Mouse (Mus musculus) hindbrain, embryonic 14.5 days (tissue): Measurements from ENCODE around the gene Glb1l. TPM values are rescaled to one million over a fixed set of nuclear protein-coding genes. Genes with fewer than 3 reads are reported as not detected.

ENCODE experiments used
- ATAC-seq: fragments of 200-750 bp; cut with Nextera tagmentation; 2 replicates; pipeline ENCODE4 v1.8.0; 2017; ENCODE audit warnings: moderate number of reproducible peaks, mild to moderate bottlenecking, moderate TSS enrichment, moderate library complexity; ENCODE audit not compliant: low FRiP score
- DNase-seq: peaks from one replicate; pipeline ENCODE4 v3.0.0-alpha.2; 2015; ENCODE audit warnings: low spot score
- H3K27ac ChIP-seq: fragments of 300-500 bp; sonication (generic); 2 replicates; pipeline ENCODE4 v1.5.1; 2014; ENCODE audit warnings: mild to moderate bottlenecking, moderate library complexity
- H3K27me3 ChIP-seq: fragments of 300-500 bp; sonication (generic); 2 replicates; pipeline ENCODE4 v1.6.1; 2014; ENCODE audit warnings: mild to moderate bottlenecking, low read length, mixed read lengths; ENCODE audit not compliant: control insufficient read depth, insufficient read depth
- H3K36me3 ChIP-seq: fragments of 300-500 bp; sonication (generic); replicated peaks from 2 replicates; pipeline ENCODE4 v1.6.1; 2014; ENCODE audit not compliant: control insufficient read depth, insufficient read depth
- H3K4me1 ChIP-seq: fragments of 300-500 bp; sonication (generic); replicated peaks from 2 replicates; pipeline ENCODE4 v1.6.1; 2014; ENCODE audit warnings: antibody characterized with exemption, low read length, mixed read lengths; ENCODE audit not compliant: control insufficient read depth, insufficient read depth
- H3K4me2 ChIP-seq: fragments of 300-500 bp; sonication (generic); replicated peaks from 2 replicates; pipeline ENCODE4 v1.6.1; 2014; ENCODE audit warnings: mild to moderate bottlenecking, moderate library complexity
- H3K4me3 ChIP-seq: fragments of 300-500 bp; sonication (generic); replicated peaks from 2 replicates; pipeline ENCODE4 v1.5.1; 2014; ENCODE audit warnings: mild to moderate bottlenecking, low read length
- H3K9ac ChIP-seq: fragments of 300-500 bp; sonication (generic); 2 replicates; pipeline ENCODE4 v1.6.1; 2014
- H3K9me3 ChIP-seq: fragments of 300-500 bp; sonication (generic); 2 replicates; pipeline ENCODE4 v1.6.1; 2016; ENCODE audit warnings: low read length; ENCODE audit not compliant: control insufficient read depth
- WGBS: fragments of 180-500 bp; shearing (Covaris S2); extraction: QIAGEN DNeasy Blood & Tissue Kit; methylation state at CpG from one replicate; pipeline ENCODE4 v1.1.7; 2014; 5-methylcytosine and 5-hydroxymethylcytosine counted together
- microRNA-seq: library from miRNA; unstranded; fragments of <30 nt; microRNA quantifications from one replicate; pipeline ENCODE4, GENCODE M21; 2016
- polyA plus RNA-seq: library from polyadenylated mRNA; unstranded; fragments of >200 nt; fragmentation: Nextera tagmentation; extraction: Ambion mirVana; gene quantifications from 2 replicates; pipeline ENCODE4 v1.2.1, GENCODE M21; 2014

Gene Glb1l
- polyA plus RNA-seq, 1 experiment from 2014 or later: 19.5 TPM

GRCm38 (mm10) chr1:75168472-75169464, 41.8 kb downstream of the Glb1l start, which contains the start of gene Zfand2b:
Zfand2b (plus strand) TSS chr1:75168646.
- Histone ChIP-seq H3K9me3 (no peaks in the 10 kb centered on the region), H3K4me3 (peak within 1 kb of the TSS; percentile 79), H3K4me2 (peak within 1 kb of the TSS; percentile 68), H3K27ac (peak within 1 kb of the TSS; percentile 88), H3K4me1 (peaks cover 9% of the 10 kb centered on the region), H3K9ac (peak within 1 kb of the TSS; percentile 80), H3K27me3 (no peaks in the 10 kb centered on the region), H3K36me3 (peaks cover 39% of the 10 kb centered on the region)
- peak; percentile 92 for DNase-seq
- 1% methylated on average over 57 of the region's 59 CpGs for WGBS
- peak; percentile 97 for ATAC-seq

- H3K4me1 ChIP-seq: peaks cover 9% of the 10 kb centered on the region
- peak overlapping the region; percentile 88 for H3K27ac ChIP-seq
- DNase-seq (no peak), ATAC-seq (no peak)
- H3K4me3 ChIP-seq: peak overlapping the region; percentile 79
- peaks cover 33% of the 10 kb centered on the region for H3K36me3 ChIP-seq
- no peaks in the 10 kb centered on the region for H3K27me3 ChIP-seq
- peak overlapping the region; percentile 68 for H3K4me2 ChIP-seq
- peak overlapping the region; percentile 80 for H3K9ac ChIP-seq
- H3K9me3 ChIP-seq: no peaks in the 10 kb centered on the region
- 7% methylated on average over 7 of the region's 7 CpGs for WGBS
Observed at GRCm38 (mm10) chr1:75168093-75168471, 42.5 kb downstream of the Glb1l start.

- H3K9ac ChIP-seq: no peak overlapping the region
- no peak for DNase-seq
- H3K4me3 ChIP-seq: no peak overlapping the region
- ATAC-seq: no peak
- 82% methylated on average over 4 of the region's 4 CpGs for WGBS
- no peaks in the 10 kb centered on the region for H3K9me3 ChIP-seq
- no peaks in the 10 kb centered on the region for H3K4me1 ChIP-seq
- no peaks in the 10 kb centered on the region for H3K27me3 ChIP-seq
- H3K36me3 ChIP-seq: no peaks in the 10 kb centered on the region
- no peak overlapping the region for H3K27ac ChIP-seq
- no peak overlapping the region for H3K4me2 ChIP-seq
Observed at GRCm38 (mm10) chr1:75160256-75160617, 50.4 kb downstream of the Glb1l start.

- no peaks in the 10 kb centered on the region for H3K9me3 ChIP-seq
- H3K4me2 ChIP-seq: no peak overlapping the region
- no peaks in the 10 kb centered on the region for H3K36me3 ChIP-seq
- no peak overlapping the region for H3K9ac ChIP-seq
- no peak overlapping the region for H3K4me3 ChIP-seq
- ATAC-seq (no peak), DNase-seq (no peak)
- WGBS: 73% methylated on average over 5 of the region's 5 CpGs
- H3K27me3 ChIP-seq: no peaks in the 10 kb centered on the region
- no peak overlapping the region for H3K27ac ChIP-seq
- no peaks in the 10 kb centered on the region for H3K4me1 ChIP-seq
Observed at GRCm38 (mm10) chr1:75159540-75160255, 50.9 kb downstream of the Glb1l start.

GRCm38 (mm10) chr1:75158990-75159389, 51.6 kb downstream of the Glb1l start:
- no peak for ATAC-seq
- no peak for DNase-seq
- Histone ChIP-seq H3K4me2 (no peak overlapping the region), H3K9ac (no peak overlapping the region), H3K4me1 (no peaks in the 10 kb centered on the region), H3K27ac (no peak overlapping the region), H3K4me3 (no peak overlapping the region), H3K27me3 (no peaks in the 10 kb centered on the region), H3K36me3 (no peaks in the 10 kb centered on the region), H3K9me3 (no peaks in the 10 kb centered on the region)

- Histone ChIP-seq H3K27ac (no peak overlapping the region), H3K9ac (no peak overlapping the region), H3K27me3 (no peaks in the 10 kb centered on the region), H3K4me3 (no peak overlapping the region), H3K4me1 (no peaks in the 10 kb centered on the region), H3K36me3 (no peaks in the 10 kb centered on the region), H3K9me3 (no peaks in the 10 kb centered on the region), H3K4me2 (no peak overlapping the region)
- DNase-seq (no peak), ATAC-seq (no peak)
- 74% methylated on average over 3 of the region's 3 CpGs for WGBS
Observed at GRCm38 (mm10) chr1:75155837-75156236, 54.8 kb downstream of the Glb1l start.

- no peak overlapping the region for H3K9ac ChIP-seq
- no peaks in the 10 kb centered on the region for H3K9me3 ChIP-seq
- 94% methylated on average over 4 of the region's 4 CpGs for WGBS
- DNase-seq (no peak), ATAC-seq (no peak)
- H3K27me3 ChIP-seq: no peaks in the 10 kb centered on the region
- peaks cover 59% of the 10 kb centered on the region for H3K36me3 ChIP-seq
- no peak overlapping the region for H3K27ac ChIP-seq
- H3K4me3 ChIP-seq: no peak overlapping the region
- H3K4me1 ChIP-seq: peaks cover 8% of the 10 kb centered on the region
- H3K4me2 ChIP-seq: no peak overlapping the region
Observed at GRCm38 (mm10) chr1:75148727-75149126, 61.9 kb downstream of the Glb1l start.

Small RNA genes lying within 50 kb of the gene (microRNA-seq; reads per million reads assigned to microRNA genes)
- gene Gm27943: not detected

Other genes starting within 250 kb of the Glb1l start
- gene Nhej1, start 85.6 kb downstream of the Glb1l start, polyA plus RNA-seq: 6.8 and 7.5 TPM in 2 replicates
- not detected in 2 replicates for gene Slc23a3, start 76.9 kb downstream of the Glb1l start, polyA plus RNA-seq
- gene Cnppd1, start 68.1 kb downstream of the Glb1l start, polyA plus RNA-seq: 42.4 and 47.4 TPM in 2 replicates
- 136 and 156 TPM in 2 replicates for gene Retreg2, start 68.0 kb downstream of the Glb1l start, polyA plus RNA-seq
- 36.7 and 38.0 TPM in 2 replicates for gene Zfand2b, start 42.2 kb downstream of the Glb1l start, polyA plus RNA-seq
- gene Abcb6, start 30.4 kb downstream of the Glb1l start, polyA plus RNA-seq: 39.0 and 39.7 TPM in 2 replicates
- gene Ankzf1, start 18.7 kb downstream of the Glb1l start, polyA plus RNA-seq: 16.7 and 18.4 TPM in 2 replicates
- gene Atg9a, start 18.6 kb downstream of the Glb1l start, polyA plus RNA-seq: 53.6 and 59.5 TPM in 2 replicates
- 121 and 128 TPM in 2 replicates for gene Stk16, start within 50 bp of the Glb1l start, polyA plus RNA-seq
- 13.8 and 20.8 TPM in 2 replicates for gene Tuba4a, start 9.1 kb upstream of the Glb1l start, polyA plus RNA-seq
- gene A630095N17Rik, start 21.3 kb upstream of the Glb1l start, polyA plus RNA-seq: not detected in 2 replicates
- 39.5 and 45.2 TPM in 2 replicates for gene Dnajb2, start 25.6 kb upstream of the Glb1l start, polyA plus RNA-seq
- 26.1 and 34.8 TPM in 2 replicates for gene Ptprn, start 53.7 kb upstream of the Glb1l start, polyA plus RNA-seq
- 232 and 253 TPM in 2 replicates for gene Resp18, start 67.6 kb upstream of the Glb1l start, polyA plus RNA-seq
- 132 and 141 TPM in 2 replicates for gene Dnpep, start 107.2 kb upstream of the Glb1l start, polyA plus RNA-seq
- gene Des, start 149.5 kb upstream of the Glb1l start, polyA plus RNA-seq: 1.0 and 1.7 TPM in 2 replicates
- gene Speg, start 164.5 kb upstream of the Glb1l start, polyA plus RNA-seq: 18.0 and 22.9 TPM in 2 replicates
- gene Gmppa, start 225.1 kb upstream of the Glb1l start, polyA plus RNA-seq: 53.1 and 65.0 TPM in 2 replicates
- gene Asic4, start 239.6 kb upstream of the Glb1l start, polyA plus RNA-seq: 4.9 and 5.0 TPM in 2 replicates